Mouse (Mus musculus) heart, adult 2 months (tissue): ENCODE results near the gene Gm10142. TPM values are rescaled to one million over a fixed set of nuclear protein-coding genes. Genes with fewer than 3 reads are reported as not detected.
"Not testable (repeated sequence)": the region's sequence is repeated elsewhere in the genome, so short reads cannot be mapped to it uniquely, and the experiment has no call there.

Experiments used
- DNase-seq, 2 experiments: peaks; one replicate each; pipeline ENCODE4 v3.0.0; 2021
- H3K27ac ChIP-seq: fragments of 200-600 bp; 2 replicates; pipeline ENCODE4 v1.8.1; 2022
- H3K27me3 ChIP-seq: fragments of 200-500 bp; 2 replicates; pipeline ENCODE4 v1.6.1; 2012; ENCODE audit warnings: mild to moderate bottlenecking, low read length, inconsistent platforms, mixed read lengths; ENCODE audit not compliant: control insufficient read depth, insufficient read depth
- H3K36me3 ChIP-seq: fragments of 200-500 bp; 2 replicates; pipeline ENCODE4 v1.6.1; 2012; ENCODE audit warnings: low read length, inconsistent platforms; ENCODE audit not compliant: control insufficient read depth, insufficient read depth
- H3K4me1 ChIP-seq: fragments of 200-500 bp; 2 replicates; pipeline ENCODE4 v1.6.1; 2011; ENCODE audit warnings: low read length; ENCODE audit not compliant: control insufficient read depth, insufficient read depth
- H3K4me3 ChIP-seq: fragments of 200-600 bp; 2 replicates; pipeline ENCODE4 v1.8.1; 2022
- H3K79me2 ChIP-seq: fragments of 200-500 bp; replicated peaks from 2 replicates; pipeline ENCODE4 v1.6.1; 2012; ENCODE audit warnings: mild to moderate bottlenecking, inconsistent platforms, low read length, moderate library complexity, mixed read lengths; ENCODE audit not compliant: control insufficient read depth, insufficient read depth
- H3K9ac ChIP-seq: fragments of 200-500 bp; 2 replicates; pipeline ENCODE4 v1.6.1; 2012; ENCODE audit warnings: low read depth, mild to moderate bottlenecking, control low read depth, inconsistent platforms, low read length, mixed read lengths
- CTCF ChIP-seq: fragments of 200-600 bp; IDR thresholded peaks from 2 replicates; pipeline ENCODE4 v1.8.1; 2022; ENCODE audit warnings: antibody characterized with exemption, mild to moderate bottlenecking, moderate library complexity
- EP300 ChIP-seq: fragments of 200-500 bp; IDR thresholded peaks from 2 replicates; pipeline ENCODE4 v1.6.1; 2011; ENCODE audit warnings: low read depth, low read length, control low read depth; ENCODE audit not compliant: insufficient read depth
- POLR2A ChIP-seq: fragments of 200-500 bp; IDR thresholded peaks from 2 replicates; pipeline ENCODE4 v1.6.1; 2011; ENCODE audit warnings: mild to moderate bottlenecking, low read depth, low read length, control low read depth; ENCODE audit not compliant: insufficient read depth
- WGBS: fragments of 180-500 bp; shearing (Covaris S2); methylation state at CpG from one replicate; pipeline ENCODE4 v1.1.7; 2018; 5-methylcytosine and 5-hydroxymethylcytosine counted together
- intact Hi-C: fragments of 180-260 bp; cut with DNase I; formaldehyde crosslinking; loops from one replicate; pipeline ENCODE4 v1.15.1; 2025
- polyA plus RNA-seq: library from polyadenylated mRNA; depleted of rRNA; stranded (reverse); fragments of >200 nt; gene quantifications from 2 replicates; pipeline ENCODE4 v1.2.3, GENCODE M21; 2012; rRNA removed
- total RNA-seq, 2 experiments: library from RNA; stranded (reverse); gene quantifications; 2 replicates each; pipeline ENCODE4 v1.2.3; 2021

Gm10142 gene
- total and polyA plus RNA-seq, 3 experiments: not detected

GRCm38 (mm10) chr10:77752312-77752711 is 36.7 kb downstream of the Gm10142 start:
- H3K4me1 ChIP-seq, DNase-seq, H3K27ac ChIP-seq, intact Hi-C loops, H3K9ac ChIP-seq, H3K79me2 ChIP-seq, H3K4me3 ChIP-seq, H3K36me3 ChIP-seq, H3K27me3 ChIP-seq: not testable (repeated sequence)
- 0 out of 2 replicates have a peak, but pooled peaks have one; percentile 12 for TF ChIP-seq CTCF
- 53% methylated on average over 3 of the region's 3 CpGs for whole genome bisulfite sequencing

GRCm38 (mm10) chr10:77753448-77753847 is 37.8 kb downstream of the Gm10142 start:
- Histone ChIP-seq H3K27ac (no peak overlapping the region), H3K4me1 (no peaks in the 10 kb centered on the region), H3K9ac (no peak overlapping the region), H3K36me3 (no peaks in the 10 kb centered on the region), H3K4me3 (no peak overlapping the region), H3K79me2 (no peaks in the 10 kb centered on the region), H3K27me3 (no peaks in the 10 kb centered on the region)
- TF ChIP-seq POLR2A: no peak
- peak; percentile 31 for TF ChIP-seq CTCF
- TF ChIP-seq EP300: no peak
- DNase-seq: no peak
- intact Hi-C loops: no loop called here

- H3K79me2 ChIP-seq, H3K27me3 ChIP-seq, H3K4me1 ChIP-seq, H3K4me3 ChIP-seq, intact Hi-C loops, DNase-seq, H3K36me3 ChIP-seq, H3K27ac ChIP-seq, H3K9ac ChIP-seq: not testable (repeated sequence)
- whole genome bisulfite sequencing: 67% methylated on average over 1 of the region's 1 CpGs
These were observed 44.0 kb downstream of the Gm10142 start, which contains the start of gene Gm3233 for GRCm38 (mm10) chr10:77759582-77759981. Gene Gm3233 (minus strand): TSS chr10:77759682.

Other genes with a start within 250 kb of the Gm10142 start
- gene Fam207a, start 200.0 kb upstream of the Gm10142 start, total RNA-seq: 10 to 100 TPM in 1 of 2 experiments, 1 to 10 TPM in 1; 8.2 to 10.3 TPM
- 10.4 and 11.1 TPM in 2 replicates for gene Fam207a, start 200.0 kb upstream of the Gm10142 start, polyA plus RNA-seq
- 10 to 100 TPM in 1 of 2 experiments, 1 to 10 TPM in 1; 7.1 to 11.2 TPM for gene Itgb2, start 185.6 kb upstream of the Gm10142 start, total RNA-seq
- gene Itgb2, start 185.6 kb upstream of the Gm10142 start, polyA plus RNA-seq: 6.0 and 11.6 TPM in 2 replicates
- gene Pttg1ip, start 134.1 kb upstream of the Gm10142 start, total RNA-seq: 100 to 1,000 TPM; 131 to 132 TPM
- gene Pttg1ip, start 134.1 kb upstream of the Gm10142 start, polyA plus RNA-seq: 119 and 168 TPM in 2 replicates
- gene Sumo3, start 109.7 kb upstream of the Gm10142 start, total RNA-seq: 10 to 100 TPM; 66.4 to 67.8 TPM
- gene Sumo3, start 109.7 kb upstream of the Gm10142 start, polyA plus RNA-seq: 122 and 167 TPM in 2 replicates
- 10 to 100 TPM; 15.5 to 15.8 TPM for gene Gm49325, start 109.6 kb upstream of the Gm10142 start, total RNA-seq
- gene Gm49325, start 109.6 kb upstream of the Gm10142 start, polyA plus RNA-seq: not detected in 2 replicates
- 10 to 100 TPM; 74.6 to 80.9 TPM for gene Ube2g2, start 93.5 kb upstream of the Gm10142 start, total RNA-seq
- 53.5 and 69.7 TPM in 2 replicates for gene Ube2g2, start 93.5 kb upstream of the Gm10142 start, polyA plus RNA-seq
- gene Tspear, start 29.2 kb upstream of the Gm10142 start, total RNA-seq: not detected
- not detected in 2 replicates for gene Tspear, start 29.2 kb upstream of the Gm10142 start, polyA plus RNA-seq
- gene Gm19402, start 25.1 kb upstream of the Gm10142 start, total RNA-seq: not detected
- gene Gm19402, start 25.1 kb upstream of the Gm10142 start, polyA plus RNA-seq: not detected in 2 replicates
- not detected for gene Gm9508, start 18.6 kb upstream of the Gm10142 start, total RNA-seq
- not detected in 2 replicates for gene Gm9508, start 18.6 kb upstream of the Gm10142 start, polyA plus RNA-seq
- not detected for gene Gm10272, start 9.2 kb upstream of the Gm10142 start, total RNA-seq
- not detected in 2 replicates for gene Gm10272, start 9.2 kb upstream of the Gm10142 start, polyA plus RNA-seq
- not detected for gene Gm10024, start 4.3 kb upstream of the Gm10142 start, total RNA-seq
- gene Gm10024, start 4.3 kb upstream of the Gm10142 start, polyA plus RNA-seq: not detected in 2 replicates
- not detected for gene Krtap12-1, start 4.8 kb downstream of the Gm10142 start, total RNA-seq
- not detected in 2 replicates for gene Krtap12-1, start 4.8 kb downstream of the Gm10142 start, polyA plus RNA-seq
- not detected for gene Gm10100, start 10.7 kb downstream of the Gm10142 start, total RNA-seq
- not detected in 2 replicates for gene Gm10100, start 10.7 kb downstream of the Gm10142 start, polyA plus RNA-seq
- gene Gm18596, start 26.8 kb downstream of the Gm10142 start, total RNA-seq: not detected
- gene Gm18596, start 26.8 kb downstream of the Gm10142 start, polyA plus RNA-seq: not detected in 2 replicates
- not detected for gene Gm9736, start 35.5 kb downstream of the Gm10142 start, total RNA-seq
- not detected in 2 replicates for gene Gm9736, start 35.5 kb downstream of the Gm10142 start, polyA plus RNA-seq
- gene Gm3233, start 43.9 kb downstream of the Gm10142 start, total RNA-seq: not detected
- gene Gm3233, start 43.9 kb downstream of the Gm10142 start, polyA plus RNA-seq: not detected in 2 replicates
- not detected for gene Gm3238, start 55.5 kb downstream of the Gm10142 start, total RNA-seq
- not detected in 2 replicates for gene Gm3238, start 55.5 kb downstream of the Gm10142 start, polyA plus RNA-seq
- not detected for gene Gm7138, start 61.1 kb downstream of the Gm10142 start, total RNA-seq
- gene Gm7138, start 61.1 kb downstream of the Gm10142 start, polyA plus RNA-seq: not detected in 2 replicates
- not detected for gene Gm3250, start 66.7 kb downstream of the Gm10142 start, total RNA-seq
- gene Gm3250, start 66.7 kb downstream of the Gm10142 start, polyA plus RNA-seq: not detected in 2 replicates
- not detected for gene Gm7137, start 72.4 kb downstream of the Gm10142 start, total RNA-seq
- not detected in 2 replicates for gene Gm7137, start 72.4 kb downstream of the Gm10142 start, polyA plus RNA-seq
- not detected for gene Gm9639, start 79.3 kb downstream of the Gm10142 start, total RNA-seq
- not detected in 2 replicates for gene Gm9639, start 79.3 kb downstream of the Gm10142 start, polyA plus RNA-seq
- gene Gm19668, start 83.3 kb downstream of the Gm10142 start, total RNA-seq: not detected
- gene Gm19668, start 83.3 kb downstream of the Gm10142 start, polyA plus RNA-seq: not detected in 2 replicates
- not detected for gene Gm9507, start 96.0 kb downstream of the Gm10142 start, total RNA-seq
- not detected in 2 replicates for gene Gm9507, start 96.0 kb downstream of the Gm10142 start, polyA plus RNA-seq
- gene Gm2696, start 98.9 kb downstream of the Gm10142 start, total RNA-seq: not detected
- gene Gm2696, start 98.9 kb downstream of the Gm10142 start, polyA plus RNA-seq: not detected in 2 replicates
- not detected for gene Krtap10-4, start 111.3 kb downstream of the Gm10142 start, total RNA-seq
- gene Krtap10-4, start 111.3 kb downstream of the Gm10142 start, polyA plus RNA-seq: not detected in 2 replicates
- not detected for gene Krtap10-10, start 120.1 kb downstream of the Gm10142 start, total RNA-seq
- not detected in 2 replicates for gene Krtap10-10, start 120.1 kb downstream of the Gm10142 start, polyA plus RNA-seq
- not detected for gene Gm36176, start 131.0 kb downstream of the Gm10142 start, total RNA-seq
- gene Gm36176, start 131.0 kb downstream of the Gm10142 start, polyA plus RNA-seq: not detected in 2 replicates
- not detected for gene Gm10318, start 137.1 kb downstream of the Gm10142 start, total RNA-seq
- not detected in 2 replicates for gene Gm10318, start 137.1 kb downstream of the Gm10142 start, polyA plus RNA-seq
- not detected for gene Gm3285, start 146.2 kb downstream of the Gm10142 start, total RNA-seq
- gene Gm3285, start 146.2 kb downstream of the Gm10142 start, polyA plus RNA-seq: not detected in 2 replicates
- gene Lrrc3, start 186.7 kb downstream of the Gm10142 start, total RNA-seq: under 1 TPM; 0.57 to 0.86 TPM
- 0.62 and 0.85 TPM in 2 replicates for gene Lrrc3, start 186.7 kb downstream of the Gm10142 start, polyA plus RNA-seq